Mouse (Mus musculus): ENCODE results near the gene Cd300ld5.
"Not testable (repeated sequence)": the region's sequence is repeated elsewhere in the genome, so short reads cannot be mapped to it uniquely, and the experiment has no call there.

Gene Cd300ld5

GRCm38 (mm10) chr11:115048259-115048658 is 10.7 kb upstream of the Cd300ld5 start, which contains the start of gene Cd300ld3:
Cd300ld3 (minus strand) TSS chr11:115048409.
- no peak for DNase-seq (ENCODE audit: low spot score)

- DNase-seq (ENCODE audit: low spot score): not testable (repeated sequence)
Observed at GRCm38 (mm10) chr11:115026912-115027311, 10.7 kb downstream of the Cd300ld5 start, which contains the start of gene Cd300ld4. Cd300ld4 (minus strand) TSS chr11:115027012.

GRCm38 (mm10) chr11:115016093-115016492 is 21.5 kb downstream of the Cd300ld5 start, which contains the start of gene Cd300ld2:
Cd300ld2 (minus strand) TSS chr11:115016193.
- not testable (repeated sequence) for DNase-seq (ENCODE audit: low spot score)

GRCm38 (mm10) chr11:115004070-115004469 is 33.5 kb downstream of the Cd300ld5 start:
- no peak for DNase-seq (ENCODE audit: low spot score)

- DNase-seq (ENCODE audit: low spot score): no peak
Observed at GRCm38 (mm10) chr11:115001474-115002040, 36.0 kb downstream of the Cd300ld5 start, which contains the start of gene Cd300c2. Cd300c2 (minus strand) TSS chr11:115001880.

- DNase-seq (ENCODE audit: low spot score): no peak
Observed at GRCm38 (mm10) chr11:114989793-114990192, 47.8 kb downstream of the Cd300ld5 start, which contains the start of gene Cd300ld. Cd300ld (minus strand) TSS chr11:114989922.

GRCm38 (mm10) chr11:114981866-114982265 is 55.7 kb downstream of the Cd300ld5 start:
- no peak for DNase-seq (ENCODE audit: low spot score)

Data from urinary bladder, postnatal 10 days (tissue).